Mouse (Mus musculus) kidney, embryonic 14.5 days (tissue): ENCODE results near the gene Esyt1. TPM values are rescaled to one million over a fixed set of nuclear protein-coding genes. Genes with fewer than 3 reads are reported as not detected.
A peak's percentile ranks its signal among the peaks of the same experiment; 100 is the strongest.

Experiments used
- ATAC-seq: fragments of 200-750 bp; cut with Nextera tagmentation; 2 replicates; pipeline ENCODE4 v1.8.0; 2017; ENCODE audit warnings: moderate number of reproducible peaks, mild to moderate bottlenecking, moderate TSS enrichment, moderate library complexity; ENCODE audit not compliant: low FRiP score, low TSS enrichment
- H3K27ac ChIP-seq: fragments of 300-500 bp; sonication (generic); 2 replicates; pipeline ENCODE4 v1.5.1; 2014; ENCODE audit warnings: low read depth, mild to moderate bottlenecking, low read length, moderate library complexity, mixed read lengths
- H3K27me3 ChIP-seq: fragments of 300-500 bp; sonication (generic); 2 replicates; pipeline ENCODE4 v1.6.1; 2014; ENCODE audit warnings: mild to moderate bottlenecking, low read length; ENCODE audit not compliant: control insufficient read depth, insufficient read depth
- H3K36me3 ChIP-seq: fragments of 300-500 bp; sonication (generic); 2 replicates; pipeline ENCODE4 v1.6.1; 2014; ENCODE audit warnings: low read length, mixed read lengths; ENCODE audit not compliant: control insufficient read depth, insufficient read depth
- H3K4me1 ChIP-seq: fragments of 300-500 bp; sonication (generic); 2 replicates; pipeline ENCODE4 v1.6.1; 2014; ENCODE audit warnings: low read length, mixed read lengths; ENCODE audit not compliant: control insufficient read depth, insufficient read depth
- H3K4me2 ChIP-seq: fragments of 300-500 bp; sonication (generic); replicated peaks from 2 replicates; pipeline ENCODE4 v1.6.1; 2014; ENCODE audit warnings: low read depth, mild to moderate bottlenecking, low read length
- H3K4me3 ChIP-seq: fragments of 300-500 bp; sonication (generic); 2 replicates; pipeline ENCODE4 v1.5.1; 2014; ENCODE audit warnings: mild to moderate bottlenecking, low read length
- H3K9ac ChIP-seq: fragments of 300-500 bp; sonication (generic); 2 replicates; pipeline ENCODE4 v1.6.1; 2014; ENCODE audit warnings: low read depth, mild to moderate bottlenecking, low read length, moderate library complexity
- H3K9me3 ChIP-seq: fragments of 300-500 bp; sonication (generic); 2 replicates; pipeline ENCODE4 v1.6.1; 2016; ENCODE audit warnings: low read length; ENCODE audit not compliant: control insufficient read depth
- WGBS: fragments of 180-500 bp; shearing (Covaris S2); extraction: QIAGEN DNeasy Blood & Tissue Kit; methylation state at CpG from one replicate; pipeline ENCODE4 v1.1.7; 2014; 5-methylcytosine and 5-hydroxymethylcytosine counted together
- polyA plus RNA-seq: library from polyadenylated mRNA; unstranded; fragments of >200 nt; fragmentation: Nextera tagmentation; extraction: Ambion mirVana; gene quantifications from 2 replicates; pipeline ENCODE4 v1.2.1, GENCODE M21; 2014

Esyt1 gene
- polyA plus RNA-seq, 1 experiment from 2014 or later, result 16.1 TPM

GRCm38 (mm10) chr10:128526366-128527356, 990 bp upstream of the Esyt1 start:
- H3K4me2 ChIP-seq, result peak overlapping the region; percentile 99
- no peak overlapping the region; the same call in 1 of the 2 replicates for H3K27ac ChIP-seq
- H3K9me3 ChIP-seq, result no peaks in the 10 kb centered on the region
- H3K9ac ChIP-seq, result 0 out of 2 replicates have a peak overlapping the region, but pooled peaks have one; percentile 28
- WGBS, result 27% methylated on average over 28 of the region's 28 CpGs
- ATAC-seq, result no peak
- H3K4me3 ChIP-seq, result peak overlapping the region; percentile 70
- H3K4me1 ChIP-seq, result 0 out of 2 replicates have a peak, but pooled peaks cover 8% of the 10 kb centered on the region
- no peaks in the 10 kb centered on the region; the same call in 1 of the 2 replicates for H3K36me3 ChIP-seq
- peaks cover 7% of the 10 kb centered on the region for H3K27me3 ChIP-seq

GRCm38 (mm10) chr10:128524732-128525662, 674 bp downstream of the Esyt1 start:
- H3K4me3 ChIP-seq, result peak overlapping the region; percentile 70
- WGBS, result under 1% methylated on average over 58 of the region's 58 CpGs
- peak overlapping the region; percentile 99 for H3K4me2 ChIP-seq
- peak; percentile 40 for ATAC-seq
- H3K27me3 ChIP-seq, result peaks cover 7% of the 10 kb centered on the region
- H3K27ac ChIP-seq, result peak overlapping the region; percentile 18; the same call in 1 of the 2 replicates
- H3K9me3 ChIP-seq, result no peaks in the 10 kb centered on the region
- no peaks in the 10 kb centered on the region; the same call in 1 of the 2 replicates for H3K36me3 ChIP-seq
- 0 out of 2 replicates have a peak, but pooled peaks cover 8% of the 10 kb centered on the region for H3K4me1 ChIP-seq
- H3K9ac ChIP-seq, result peak overlapping the region; percentile 61

- Histone ChIP-seq H3K27me3 (peaks cover 7% of the 10 kb centered on the region), H3K9ac (peak overlapping the region; percentile 61; the same call in 1 of the 2 replicates), H3K4me3 (peak overlapping the region; percentile 70), H3K27ac (no peak overlapping the region), H3K4me1 (0 out of 2 replicates have a peak, but pooled peaks cover 8% of the 10 kb centered on the region), H3K9me3 (no peaks in the 10 kb centered on the region), H3K36me3 (peaks cover 3% of the 10 kb centered on the region; the same call in 1 of the 2 replicates), H3K4me2 (peak overlapping the region; percentile 99)
- WGBS, result 7% methylated on average over 11 of the region's 11 CpGs
- ATAC-seq, result no peak
These were observed 1.4 kb downstream of the Esyt1 start for GRCm38 (mm10) chr10:128524111-128524731.

- H3K4me2 ChIP-seq, result no peak overlapping the region
- H3K4me1 ChIP-seq, result 0 out of 2 replicates have a peak, but pooled peaks cover 8% of the 10 kb centered on the region
- 80% methylated on average over 6 of the region's 6 CpGs for WGBS
- ATAC-seq, result no peak
- H3K4me3 ChIP-seq, result no peak overlapping the region
- H3K36me3 ChIP-seq, result peaks cover 6% of the 10 kb centered on the region; the same call in 1 of the 2 replicates
- peaks cover 7% of the 10 kb centered on the region for H3K27me3 ChIP-seq
- no peak overlapping the region for H3K27ac ChIP-seq
- no peak overlapping the region for H3K9ac ChIP-seq
- H3K9me3 ChIP-seq, result no peaks in the 10 kb centered on the region
These were observed 3.3 kb downstream of the Esyt1 start for GRCm38 (mm10) chr10:128522351-128522750.

- no peak overlapping the region for H3K27ac ChIP-seq
- no peak overlapping the region for H3K4me3 ChIP-seq
- ATAC-seq, result no peak
- H3K4me1 ChIP-seq, result 0 out of 2 replicates have a peak, but pooled peaks cover 8% of the 10 kb centered on the region
- H3K36me3 ChIP-seq, result peaks cover 6% of the 10 kb centered on the region; the same call in 1 of the 2 replicates
- peaks cover 15% of the 10 kb centered on the region for H3K27me3 ChIP-seq
- no peaks in the 10 kb centered on the region for H3K9me3 ChIP-seq
- H3K9ac ChIP-seq, result no peak overlapping the region
- H3K4me2 ChIP-seq, result no peak overlapping the region
- 85% methylated on average over 16 of the region's 16 CpGs for WGBS
These were observed 5.1 kb downstream of the Esyt1 start for GRCm38 (mm10) chr10:128520591-128520990.

- Histone ChIP-seq H3K4me1 (0 out of 2 replicates have a peak, but pooled peaks cover 3% of the 10 kb centered on the region), H3K27me3 (peaks cover 10% of the 10 kb centered on the region), H3K27ac (no peak overlapping the region), H3K9ac (no peak overlapping the region), H3K9me3 (no peaks in the 10 kb centered on the region), H3K4me2 (no peak overlapping the region), H3K36me3 (peaks cover 6% of the 10 kb centered on the region; the same call in 1 of the 2 replicates), H3K4me3 (no peak overlapping the region)
- 76% methylated on average over 7 of the region's 7 CpGs for WGBS
- no peak for ATAC-seq
These were observed 6.8 kb downstream of the Esyt1 start for GRCm38 (mm10) chr10:128518833-128519232.

GRCm38 (mm10) chr10:128516677-128517076, 9.0 kb downstream of the Esyt1 start:
- Histone ChIP-seq H3K9me3 (no peaks in the 10 kb centered on the region), H3K27me3 (peaks cover 8% of the 10 kb centered on the region), H3K27ac (no peak overlapping the region), H3K9ac (no peak overlapping the region), H3K36me3 (peaks cover 9% of the 10 kb centered on the region; the same call in 1 of the 2 replicates), H3K4me3 (no peak overlapping the region), H3K4me2 (no peak overlapping the region), H3K4me1 (0 out of 2 replicates have a peak, but pooled peaks cover 3% of the 10 kb centered on the region)
- WGBS, result 25% methylated on average over 6 of the region's 6 CpGs
- no peak for ATAC-seq

- H3K9ac ChIP-seq, result 0 out of 2 replicates have a peak overlapping the region, but pooled peaks have one; percentile 28
- 23% methylated on average over 20 of the region's 20 CpGs for WGBS
These were observed 9.6 kb downstream of the Esyt1 start for GRCm38 (mm10) chr10:128516029-128516428.

More at GRCm38 (mm10) chr10:128516029-128516428, 9.6 kb downstream of the Esyt1 start:
- Histone ChIP-seq H3K36me3 (peaks cover 11% of the 10 kb centered on the region; the same call in 1 of the 2 replicates), H3K4me2 (peak overlapping the region; percentile 27), H3K27ac (no peak overlapping the region), H3K9me3 (no peaks in the 10 kb centered on the region), H3K27me3 (peaks cover 8% of the 10 kb centered on the region), H3K4me1 (0 out of 2 replicates have a peak, but pooled peaks cover 3% of the 10 kb centered on the region), H3K4me3 (peak overlapping the region; percentile 13; the same call in 1 of the 2 replicates)
- ATAC-seq, result 0 out of 2 replicates have a peak, but pooled peaks have one; percentile 33
